Mouse (Mus musculus) MEL (cell line): ENCODE data around the gene Serpina11.

Experiments used
- CTCF ChIP-seq, 3 experiments: IDR thresholded peaks in 2 of 3; conservative IDR thresholded peaks in 1 of 3; 2 replicates each; pipeline ENCODE4 v1.5.1; 2011 to 2012; ENCODE audit warnings: low read length in 3 of 3, low read depth in 2 of 3, mild to moderate bottlenecking in 2 of 3, improper control_type of control experiment in 1 of 3, inconsistent platforms in 1 of 3, mixed read lengths in 1 of 3, moderate library complexity in 1 of 3; ENCODE audit not compliant: control insufficient read depth in 1 of 3, insufficient read depth in 1 of 3, poor library complexity in 1 of 3, severe bottlenecking in 1 of 3
- GATA1 ChIP-seq: IDR thresholded peaks from 2 replicates; pipeline ENCODE4 v1.6.1; 2011; ENCODE audit warnings: low read depth, low read length, improper control_type of control experiment
- KAT2A ChIP-seq: conservative IDR thresholded peaks from 2 replicates; pipeline ENCODE4 v1.6.1; 2012; ENCODE audit warnings: low read depth, low read length, improper control_type of control experiment, inconsistent platforms
- MEF2A ChIP-seq: IDR thresholded peaks from 2 replicates; pipeline ENCODE4 v1.6.1; 2014; ENCODE audit warnings: low read depth, mild to moderate bottlenecking, inconsistent platforms, low read length, improper control_type of control experiment; ENCODE audit not compliant: poor library complexity, insufficient replicate concordance, severe bottlenecking; ENCODE audit errors: extremely low read depth
- NELFE ChIP-seq: IDR thresholded peaks from 2 replicates; pipeline ENCODE4 v1.6.1; 2011; ENCODE audit warnings: low read depth, low read length, improper control_type of control experiment
- RCOR1 ChIP-seq: IDR thresholded peaks from 2 replicates; pipeline ENCODE4 v1.6.1; 2012; ENCODE audit warnings: low read depth, mild to moderate bottlenecking, inconsistent platforms, low read length, improper control_type of control experiment
- TCF12 ChIP-seq: IDR thresholded peaks from 2 replicates; pipeline ENCODE4 v1.6.1; 2014; ENCODE audit warnings: low read depth, mild to moderate bottlenecking, inconsistent platforms, low read length, improper control_type of control experiment, moderate library complexity
- USF2 ChIP-seq, 2 experiments: IDR thresholded peaks; 2 replicates each; pipeline ENCODE4 v1.6.1; 2011 to 2012; ENCODE audit warnings: improper control_type of control experiment in 2 of 2, low read length in 2 of 2, borderline replicate concordance in 1 of 2, inconsistent platforms in 1 of 2, low read depth in 1 of 2, mild to moderate bottlenecking in 1 of 2; ENCODE audit not compliant: insufficient read depth in 1 of 2

- TF ChIP-seq TCF12 (no peak), GATA1 (no peak), KAT2A (no peak), MEF2A (no peak), NELFE (no peak), CTCF (IDR thresholded peaks at IDR 0.05 in 2 of 3, conservative IDR thresholded peaks at IDR 0.05 in 1 of 3; ENCODE audit: control insufficient read depth in 1 of 3, insufficient read depth in 1 of 3, low read depth in 2 of 3, low read length in 3 of 3, poor library complexity in 1 of 3, severe bottlenecking in 1 of 3) (no peak), USF2 (IDR thresholded peaks at IDR 0.05; ENCODE audit: borderline replicate concordance in 1 of 2, insufficient read depth in 1 of 2, low read depth in 1 of 2, low read length in 2 of 2) (no peak), RCOR1 (no peak)
Measured at GRCm38 (mm10) chr12:103969577-103970116, 20.1 kb downstream of the Serpina11 start.
